Mouse (Mus musculus): ENCODE results near the gene Rnf217.

DNA sequence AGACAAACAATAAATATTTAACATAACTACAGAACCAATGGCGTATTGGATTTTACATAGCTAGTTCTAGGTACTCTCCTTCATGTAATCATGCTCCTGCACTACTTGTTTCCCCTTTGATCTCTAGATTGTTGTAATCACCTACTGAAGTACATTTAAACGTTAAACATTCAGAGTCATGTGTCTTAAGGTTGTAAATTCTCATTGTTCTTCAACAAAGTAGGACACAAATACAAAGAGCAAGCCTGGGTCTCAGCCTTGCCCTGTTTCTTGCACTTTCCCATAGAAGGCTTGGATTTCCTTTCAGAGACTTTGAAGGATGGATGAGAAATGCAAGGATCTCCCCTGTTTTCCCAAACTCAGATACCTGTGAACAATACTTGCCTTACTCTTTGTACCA is 61.8 kb downstream of the Rnf217 start:
- TF ChIP-seq EP300 (IDR thresholded peaks at IDR 0.05; ENCODE audit: insufficient read depth, low read depth, low read length) (no peak), CTCF (IDR thresholded peaks at IDR 0.05) (no peak), POLR2A (IDR thresholded peaks at IDR 0.05; ENCODE audit: insufficient read depth, low read depth, low read length) (no peak)

All from heart, adult 2 months (tissue).